Mouse (Mus musculus): ENCODE data around the gene Foxq1.

DNA sequence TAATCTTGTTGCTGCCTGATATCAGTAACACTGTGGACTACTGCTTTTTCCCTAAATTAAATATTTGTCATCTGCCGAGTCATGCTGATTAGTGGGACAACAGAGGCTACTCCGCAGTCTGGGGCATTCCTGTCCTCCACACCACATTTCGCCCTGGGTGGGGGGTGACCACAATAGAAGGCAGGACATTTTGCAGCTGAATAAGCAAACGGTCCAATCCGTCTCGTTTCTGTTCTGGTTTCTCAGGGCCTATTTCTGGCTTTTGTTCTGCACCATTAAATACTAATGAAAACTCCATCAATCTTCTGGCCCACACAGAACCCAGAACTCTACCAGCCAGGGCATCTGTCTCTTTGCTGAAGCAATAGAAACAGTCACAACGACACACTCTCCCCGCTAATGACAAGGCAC, 24.3 kb upstream of the Foxq1 start:
- TF ChIP-seq CTCF (IDR thresholded peaks at IDR 0.05; ENCODE audit: low read depth), result no peak
- TF ChIP-seq EP300 (IDR thresholded peaks at IDR 0.05; ENCODE audit: low read depth), result no peak
